Mouse (Mus musculus) heart, adult 9 months (tissue): Measurements from ENCODE around the gene Chrm2.

Source experiments
- DNase-seq, 2 experiments: peaks; one replicate each; pipeline ENCODE4 v3.0.0; 2022; ENCODE audit warnings: low spot score in 2 of 2

The Chrm2 gene

DNA sequence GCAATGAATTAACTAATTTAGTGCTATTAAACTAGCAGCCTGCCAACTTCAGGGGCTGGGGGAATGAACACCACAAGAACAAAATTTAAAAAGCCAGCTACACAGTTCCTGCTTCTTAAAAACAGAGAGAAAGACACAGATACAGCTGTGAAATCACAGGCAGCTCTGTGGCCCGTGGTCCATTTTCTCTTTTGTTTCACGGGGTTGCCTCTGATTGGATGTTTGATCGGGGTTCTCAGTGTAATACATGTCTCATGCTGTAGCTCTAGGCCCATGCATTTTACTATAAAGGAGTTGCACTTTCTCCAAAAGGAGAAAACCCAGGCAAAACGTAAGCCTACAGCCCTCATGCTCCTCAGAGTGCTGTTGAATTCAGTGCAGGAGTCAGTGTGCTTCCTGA is 128.6 kb downstream of the Chrm2 start:
- DNase-seq: no peak

- peak in 1 of 2 experiments; percentile 18 for DNase-seq
Observed at GRCm38 (mm10) chr6:36517242-36517641, 129.4 kb downstream of the Chrm2 start.

DNA sequence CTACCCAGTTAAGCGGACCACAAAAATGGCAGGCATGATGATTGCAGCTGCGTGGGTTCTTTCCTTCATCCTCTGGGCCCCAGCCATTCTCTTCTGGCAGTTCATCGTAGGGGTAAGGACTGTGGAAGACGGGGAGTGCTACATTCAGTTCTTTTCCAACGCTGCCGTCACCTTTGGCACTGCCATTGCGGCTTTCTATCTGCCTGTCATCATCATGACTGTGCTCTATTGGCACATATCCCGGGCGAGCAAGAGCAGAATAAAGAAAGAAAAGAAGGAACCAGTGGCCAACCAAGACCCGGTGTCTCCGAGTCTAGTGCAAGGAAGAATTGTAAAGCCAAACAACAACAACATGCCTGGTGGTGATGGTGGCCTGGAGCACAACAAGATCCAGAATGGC is 135.7 kb downstream of the Chrm2 start:
- DNase-seq: no peak

GRCm38 (mm10) chr6:36528509-36528908 is 140.6 kb downstream of the Chrm2 start:
- DNase-seq: no peak

- DNase-seq: no peak
Observed at GRCm38 (mm10) chr6:36541247-36541646, 153.4 kb downstream of the Chrm2 start.

DNA sequence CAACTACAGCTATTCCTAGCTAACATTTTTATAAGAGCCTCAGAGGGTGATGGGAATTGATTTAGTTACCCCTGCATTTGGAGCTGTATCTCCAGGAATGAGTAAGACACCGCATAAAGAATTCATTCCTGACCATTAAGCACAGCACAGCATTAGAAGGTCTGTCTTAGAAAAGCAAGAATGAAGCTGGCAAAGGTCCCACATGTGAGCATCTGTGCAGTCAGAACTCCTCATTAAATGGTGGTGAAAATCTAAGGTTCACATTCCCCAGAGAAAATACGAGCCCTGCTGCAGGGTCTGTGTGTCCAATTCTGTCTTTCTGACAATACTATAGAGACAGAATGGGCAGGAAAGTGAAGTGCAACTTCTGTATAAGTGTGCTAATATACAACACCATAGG is 179.0 kb downstream of the Chrm2 start:
- DNase-seq: no peak
